Mouse (Mus musculus): ENCODE results near the gene Clca3a2.
"Not testable (repeated sequence)": the region's sequence is repeated elsewhere in the genome, so short reads cannot be mapped to it uniquely, and the experiment has no call there.

Clca3a2 gene

DNA sequence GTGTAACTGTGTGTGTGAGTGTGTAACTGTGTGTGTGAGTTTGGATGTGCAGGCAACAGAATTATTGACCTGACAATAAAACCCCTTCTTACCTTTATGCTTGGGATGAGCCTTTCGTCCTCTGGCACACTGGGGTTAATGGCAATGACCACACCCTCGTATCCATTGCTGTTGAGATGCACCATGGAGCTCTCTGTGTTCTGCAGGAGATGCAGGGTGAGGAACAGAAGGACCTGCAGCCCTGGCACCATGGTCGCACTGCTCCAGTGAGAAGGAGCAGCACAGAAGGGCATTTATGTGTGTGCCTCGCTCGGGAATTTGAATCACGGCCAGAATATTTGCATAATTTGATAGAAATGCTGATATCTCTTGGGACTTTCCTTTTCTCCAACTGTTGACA is at the start of gene Clca3a2:
TSS of gene Clca3a2 (minus strand) at position 276 of the 400 bp plus-strand sequence.
- not testable (repeated sequence) for DNase-seq

- DNase-seq = no peak
Observed at GRCm38 (mm10) chr3:144849584-144849983, 30.3 kb upstream of the Clca3a2 start.

GRCm38 (mm10) chr3:144849014-144849556 is 29.8 kb upstream of the Clca3a2 start, which contains the start of gene Clca3b:
Clca3b (minus strand) TSS chr3:144849357.
- DNase-seq = not testable (repeated sequence)

DNA sequence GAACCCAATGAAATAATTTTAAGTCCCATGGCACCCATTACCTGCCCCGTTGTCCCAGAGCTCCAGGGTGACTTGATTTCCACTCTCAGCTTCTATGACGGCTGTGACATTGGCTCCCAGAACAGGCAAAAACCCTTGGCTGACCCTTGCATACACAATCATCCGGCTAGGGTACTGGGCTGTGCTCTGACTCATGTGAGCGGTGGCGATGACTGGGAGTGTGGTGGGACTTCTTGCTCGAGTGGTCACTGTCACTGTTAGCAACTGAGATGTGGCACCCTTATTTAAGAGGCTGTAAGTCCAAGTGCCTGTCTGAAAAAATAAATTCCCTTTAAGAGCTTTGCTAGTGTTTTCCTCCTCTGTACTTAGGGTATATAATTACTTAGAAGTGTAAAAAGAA is 8.0 kb upstream of the Clca3a2 start:
- no peak for DNase-seq

- peak; percentile 14 to 16 for DNase-seq
Observed at GRCm38 (mm10) chr3:144825151-144825550, 5.9 kb upstream of the Clca3a2 start.

DNA sequence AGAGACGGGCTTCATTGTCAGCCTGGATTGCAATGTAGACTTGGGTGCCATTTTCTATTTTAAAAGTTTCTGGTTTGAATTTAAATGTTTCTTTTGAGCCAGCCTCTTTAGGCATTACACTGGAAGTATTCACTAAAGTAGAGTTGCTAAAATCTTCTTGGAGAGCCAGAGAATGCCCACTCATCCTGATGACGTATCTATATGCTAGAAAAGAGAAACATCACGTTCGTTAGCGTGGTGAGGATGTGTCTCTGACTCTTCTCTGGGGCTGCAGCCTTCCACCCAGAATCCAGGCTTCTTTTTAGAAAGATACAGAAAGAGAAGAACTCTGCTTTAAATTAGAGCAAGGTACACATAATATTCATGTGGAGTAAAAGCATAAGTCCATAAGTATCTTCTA is 4.0 kb upstream of the Clca3a2 start:
- no peak for DNase-seq

GRCm38 (mm10) chr3:144820632-144821031 is 1.3 kb upstream of the Clca3a2 start:
- DNase-seq = no peak

- DNase-seq = not testable (repeated sequence)
Observed at GRCm38 (mm10) chr3:144813336-144813735, 6.0 kb downstream of the Clca3a2 start.

DNA sequence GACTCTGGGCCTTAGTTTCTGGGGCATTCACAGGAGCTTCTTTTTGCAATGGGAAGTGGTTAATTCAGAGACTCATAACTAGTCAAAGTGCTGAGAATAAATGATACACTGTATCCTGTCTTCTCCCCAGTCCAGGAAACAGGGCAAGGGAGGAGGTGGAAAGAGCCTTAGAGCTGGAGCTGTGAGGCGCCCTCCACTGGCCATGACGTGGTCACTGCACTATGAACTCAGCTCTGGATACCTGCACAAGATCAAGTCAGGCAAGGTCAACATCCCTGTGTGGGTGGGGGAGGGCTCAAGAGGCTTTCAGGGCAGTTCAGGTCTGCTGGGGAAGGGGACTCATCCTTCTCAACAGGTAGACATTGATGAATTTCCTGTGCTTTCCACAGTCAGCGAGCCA is 7.5 kb downstream of the Clca3a2 start:
- DNase-seq = no peak

- DNase-seq = not testable (repeated sequence)
Observed at GRCm38 (mm10) chr3:144808153-144808925, 11.0 kb downstream of the Clca3a2 start.

DNA sequence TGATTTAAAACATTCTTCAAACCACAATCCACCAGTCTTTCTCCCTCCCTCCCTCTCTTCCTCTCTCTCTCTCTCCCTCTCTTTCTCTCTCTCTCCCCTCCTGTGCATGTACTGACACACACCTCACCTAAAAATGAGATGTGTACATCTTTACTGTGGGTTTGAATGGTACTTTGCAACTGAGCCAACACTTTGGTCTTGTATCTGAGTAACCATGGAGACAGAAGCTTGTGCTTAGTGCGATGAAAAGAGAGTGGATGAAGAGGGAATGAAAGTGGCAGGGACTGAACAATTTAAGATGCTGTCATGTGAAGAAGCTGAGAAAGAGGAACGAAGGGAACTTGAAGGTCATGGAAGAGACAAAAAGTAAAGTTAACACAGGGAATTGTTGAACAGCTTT is 12.7 kb downstream of the Clca3a2 start:
- DNase-seq = not testable (repeated sequence)

- DNase-seq = peak in 1 of 2 experiments; percentile 2
Observed at GRCm38 (mm10) chr3:144801861-144802260, 17.4 kb downstream of the Clca3a2 start.

- DNase-seq = no peak
Observed at GRCm38 (mm10) chr3:144785181-144786148, 33.8 kb downstream of the Clca3a2 start.

DNA sequence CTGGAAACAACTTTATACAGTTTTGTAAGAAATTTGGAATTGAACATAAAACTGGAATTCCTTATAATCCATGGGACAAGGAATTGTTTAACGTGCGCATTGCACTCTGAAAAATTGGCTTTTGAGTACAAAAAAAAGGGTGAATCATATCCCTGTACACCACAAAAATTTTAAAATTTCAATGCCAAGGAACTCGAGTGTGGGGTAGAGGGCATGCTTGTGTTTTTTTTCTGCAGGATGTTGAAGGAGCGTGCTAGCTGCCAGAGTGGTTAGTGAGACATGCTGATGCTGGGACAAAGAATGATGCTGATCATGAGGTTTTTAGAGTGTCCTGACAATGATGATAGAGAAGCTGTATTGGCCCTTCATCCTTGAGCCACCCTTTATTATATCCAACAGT is 54.1 kb downstream of the Clca3a2 start:
- DNase-seq = no peak

GRCm38 (mm10) chr3:144761454-144761853 is 57.8 kb downstream of the Clca3a2 start:
- no peak for DNase-seq

- no peak for DNase-seq
Observed at GRCm38 (mm10) chr3:144760592-144761309, 58.5 kb downstream of the Clca3a2 start, which contains the start of gene Clca3a1. Clca3a1 (minus strand) TSS chr3:144760977.

DNA sequence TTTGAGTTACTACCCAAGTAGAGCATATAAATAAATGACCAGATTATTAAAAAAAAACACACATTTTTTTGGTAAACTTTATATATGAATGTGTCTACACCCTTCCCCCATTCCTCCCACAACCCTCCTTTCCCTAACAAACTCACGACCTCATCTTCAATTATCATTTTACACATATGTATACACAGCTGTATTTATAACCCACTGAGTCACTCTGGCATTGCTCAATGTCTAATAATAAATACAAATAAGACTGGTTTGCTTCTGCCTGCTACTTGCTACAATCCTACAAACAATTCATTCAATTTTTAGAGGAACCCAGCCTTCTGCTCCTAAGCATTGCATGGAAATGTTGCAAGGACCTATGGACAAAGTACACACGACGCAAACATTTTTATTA is 59.6 kb downstream of the Clca3a2 start:
- DNase-seq = no peak

GRCm38 (mm10) chr3:144756103-144756502 is 63.2 kb downstream of the Clca3a2 start:
- not testable (repeated sequence) for DNase-seq

DNA sequence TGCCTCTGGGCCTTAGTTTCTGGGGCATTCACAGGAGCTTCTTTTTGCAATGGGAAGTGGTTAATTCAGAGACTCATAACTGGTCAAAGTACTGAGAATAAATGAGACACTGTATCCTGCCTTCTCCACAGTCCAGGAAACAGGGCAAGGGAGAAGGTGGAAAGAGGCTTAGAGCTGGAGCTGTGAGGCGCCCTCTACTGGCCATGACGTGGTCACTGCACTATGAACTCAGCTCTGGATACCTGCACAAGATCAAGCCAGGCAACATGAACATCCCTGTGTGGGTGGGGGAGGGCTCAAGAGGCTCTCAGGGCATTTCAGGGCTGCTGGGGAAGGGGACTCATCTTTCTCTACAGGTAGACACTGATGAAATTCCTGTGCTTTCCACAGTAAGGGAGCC is 66.2 kb downstream of the Clca3a2 start:
- DNase-seq = no peak

DNA sequence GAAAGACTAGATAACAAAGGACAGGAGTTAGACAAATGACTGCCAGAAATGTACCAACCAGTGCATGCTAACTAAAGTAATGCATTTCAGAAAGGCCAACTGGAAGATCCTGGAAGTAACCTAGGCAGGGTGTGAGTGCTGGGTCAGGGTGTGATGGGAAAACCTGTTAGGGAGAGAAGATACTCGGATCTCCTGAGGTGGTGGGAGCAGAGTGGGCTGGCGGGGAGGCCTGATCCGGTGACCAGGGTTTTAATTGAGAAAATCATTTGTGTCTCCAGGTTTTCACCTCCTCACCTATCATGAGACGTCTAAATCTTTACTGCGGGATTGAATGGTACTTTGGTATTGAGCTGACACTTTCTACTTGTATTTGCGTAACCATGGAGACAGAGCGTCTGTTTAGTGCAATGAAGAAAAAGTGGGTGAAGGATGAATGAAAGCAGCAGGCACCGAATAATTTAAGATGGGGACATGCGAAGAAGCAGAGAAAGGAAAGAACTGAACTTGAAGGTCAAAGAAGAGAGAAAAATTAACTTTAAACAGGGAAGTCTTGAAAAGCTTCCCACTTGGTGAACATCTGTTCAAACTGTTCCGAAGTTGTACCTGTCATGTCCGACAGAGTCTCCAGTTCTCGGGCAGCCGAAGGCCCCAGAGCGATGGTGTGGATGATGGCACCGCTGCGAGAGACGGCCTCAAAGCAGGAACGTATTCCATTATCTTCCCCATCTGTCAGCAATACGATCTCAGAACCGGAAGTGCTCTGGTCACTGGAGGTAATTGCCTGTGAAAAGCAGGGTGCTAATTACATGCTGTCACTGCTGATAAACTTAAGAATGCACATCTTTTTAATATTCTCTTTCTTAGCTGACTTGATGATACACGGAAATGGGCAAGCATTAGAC is 70.0 kb downstream of the Clca3a2 start:
- DNase-seq = not testable (repeated sequence)

- DNase-seq = not testable (repeated sequence)
Observed at GRCm38 (mm10) chr3:144747706-144748105, 71.6 kb downstream of the Clca3a2 start.
